Mouse (Mus musculus): ENCODE measurements around the gene Rps11. TPM values are rescaled to one million over a fixed set of nuclear protein-coding genes. Genes with fewer than 3 reads are reported as not detected.
A peak's percentile ranks its signal among the peaks of the same experiment; 100 is the strongest.

Rps11 gene
- polyA plus RNA-seq, 1 experiment = 2,753 TPM

GRCm38 (mm10) chr7:45158991-45159390 is 34.8 kb upstream of the Rps11 start:
- no peak overlapping the region for H3K9ac ChIP-seq (ENCODE audit: low read depth, poor library complexity, severe bottlenecking)
- H3K4me3 ChIP-seq (ENCODE audit: low read depth, low read length) = no peak overlapping the region
- H3K4me1 ChIP-seq (ENCODE audit: control insufficient read depth, insufficient read depth, low read length) = no peaks in the 10 kb centered on the region
- H3K27ac ChIP-seq (ENCODE audit: insufficient read depth, low read length) = no peak overlapping the region
- no peaks in the 10 kb centered on the region for H3K36me3 ChIP-seq (ENCODE audit: control insufficient read depth, insufficient read depth, low read length, poor library complexity, severe bottlenecking)
- peaks cover 1% of the 10 kb centered on the region; the same call in 1 of the 2 replicates for H3K27me3 ChIP-seq (ENCODE audit: control insufficient read depth, insufficient read depth, low read length, poor library complexity, severe bottlenecking)
- TF ChIP-seq CTCF (IDR thresholded peaks at IDR 0.05; ENCODE audit: low read depth, low read length) (no peak), EP300 (IDR thresholded peaks at IDR 0.05; ENCODE audit: insufficient read depth, low read depth, low read length) (no peak), POLR2A (IDR thresholded peaks at IDR 0.05; ENCODE audit: insufficient read depth, low read length) (no peak)
- H3K9me3 ChIP-seq (replicated peaks; ENCODE audit: control insufficient read depth, insufficient read depth, low read length, poor library complexity, severe bottlenecking) = no peaks in the 10 kb centered on the region

GRCm38 (mm10) chr7:45157459-45157858 is 33.2 kb upstream of the Rps11 start:
- no peaks in the 10 kb centered on the region for H3K27me3 ChIP-seq (ENCODE audit: control insufficient read depth, insufficient read depth, low read length, poor library complexity, severe bottlenecking)
- no peaks in the 10 kb centered on the region for H3K36me3 ChIP-seq (ENCODE audit: control insufficient read depth, insufficient read depth, low read length, poor library complexity, severe bottlenecking)
- H3K4me3 ChIP-seq (ENCODE audit: low read depth, low read length) = no peak overlapping the region
- no peak overlapping the region for H3K9ac ChIP-seq (ENCODE audit: low read depth, poor library complexity, severe bottlenecking)
- no peaks in the 10 kb centered on the region for H3K9me3 ChIP-seq (replicated peaks; ENCODE audit: control insufficient read depth, insufficient read depth, low read length, poor library complexity, severe bottlenecking)
- TF ChIP-seq POLR2A (IDR thresholded peaks at IDR 0.05; ENCODE audit: insufficient read depth, low read length) (no peak), CTCF (IDR thresholded peaks at IDR 0.05; ENCODE audit: low read depth, low read length) (no peak), EP300 (IDR thresholded peaks at IDR 0.05; ENCODE audit: insufficient read depth, low read depth, low read length) (no peak)
- H3K4me1 ChIP-seq (ENCODE audit: control insufficient read depth, insufficient read depth, low read length) = no peaks in the 10 kb centered on the region
- no peak overlapping the region for H3K27ac ChIP-seq (ENCODE audit: insufficient read depth, low read length)

GRCm38 (mm10) chr7:45156206-45156605 is 32.0 kb upstream of the Rps11 start:
- Histone ChIP-seq H3K4me1 (ENCODE audit: control insufficient read depth, insufficient read depth, low read length) (no peaks in the 10 kb centered on the region), H3K36me3 (ENCODE audit: control insufficient read depth, insufficient read depth, low read length, poor library complexity, severe bottlenecking) (no peaks in the 10 kb centered on the region)
- TF ChIP-seq EP300 (IDR thresholded peaks at IDR 0.05; ENCODE audit: insufficient read depth, low read depth, low read length) (no peak), CTCF (IDR thresholded peaks at IDR 0.05; ENCODE audit: low read depth, low read length) (no peak), POLR2A (IDR thresholded peaks at IDR 0.05; ENCODE audit: insufficient read depth, low read length) (no peak)

GRCm38 (mm10) chr7:45155590-45155989 is 31.4 kb upstream of the Rps11 start:
- Histone ChIP-seq H3K9ac (ENCODE audit: low read depth, poor library complexity, severe bottlenecking) (no peak overlapping the region), H3K36me3 (ENCODE audit: control insufficient read depth, insufficient read depth, low read length, poor library complexity, severe bottlenecking) (no peaks in the 10 kb centered on the region), H3K9me3 (replicated peaks; ENCODE audit: control insufficient read depth, insufficient read depth, low read length, poor library complexity, severe bottlenecking) (no peaks in the 10 kb centered on the region), H3K4me1 (ENCODE audit: control insufficient read depth, insufficient read depth, low read length) (peaks cover 4% of the 10 kb centered on the region), H3K27ac (ENCODE audit: insufficient read depth, low read length) (peak overlapping the region; percentile 11; the same call in 1 of the 2 replicates), H3K27me3 (ENCODE audit: control insufficient read depth, insufficient read depth, low read length, poor library complexity, severe bottlenecking) (no peaks in the 10 kb centered on the region), H3K4me3 (ENCODE audit: low read depth, low read length) (peak overlapping the region; percentile 7; the same call in 1 of the 2 replicates)
- TF ChIP-seq EP300 (IDR thresholded peaks at IDR 0.05; ENCODE audit: insufficient read depth, low read depth, low read length) (no peak), POLR2A (IDR thresholded peaks at IDR 0.05; ENCODE audit: insufficient read depth, low read length) (no peak), CTCF (IDR thresholded peaks at IDR 0.05; ENCODE audit: low read depth, low read length) (no peak)

More at GRCm38 (mm10) chr7:45156206-45156605, 32.0 kb upstream of the Rps11 start:
- H3K9me3 ChIP-seq (replicated peaks; ENCODE audit: control insufficient read depth, insufficient read depth, low read length, poor library complexity, severe bottlenecking) = no peaks in the 10 kb centered on the region
- H3K4me3 ChIP-seq (ENCODE audit: low read depth, low read length) = no peak overlapping the region
- no peaks in the 10 kb centered on the region for H3K27me3 ChIP-seq (ENCODE audit: control insufficient read depth, insufficient read depth, low read length, poor library complexity, severe bottlenecking)
- no peak overlapping the region for H3K9ac ChIP-seq (ENCODE audit: low read depth, poor library complexity, severe bottlenecking)
- no peak overlapping the region for H3K27ac ChIP-seq (ENCODE audit: insufficient read depth, low read length)

GRCm38 (mm10) chr7:45154993-45155514 is 30.8 kb upstream of the Rps11 start:
- H3K27me3 ChIP-seq (ENCODE audit: control insufficient read depth, insufficient read depth, low read length, poor library complexity, severe bottlenecking) = no peaks in the 10 kb centered on the region
- peaks cover 5% of the 10 kb centered on the region for H3K4me1 ChIP-seq (ENCODE audit: control insufficient read depth, insufficient read depth, low read length)
- peak overlapping the region; percentile 56 for H3K4me3 ChIP-seq (ENCODE audit: low read depth, low read length)
- no peaks in the 10 kb centered on the region for H3K9me3 ChIP-seq (replicated peaks; ENCODE audit: control insufficient read depth, insufficient read depth, low read length, poor library complexity, severe bottlenecking)
- peak overlapping the region; percentile 11; the same call in 1 of the 2 replicates for H3K27ac ChIP-seq (ENCODE audit: insufficient read depth, low read length)
- no peak overlapping the region; the same call in 1 of the 2 replicates for H3K9ac ChIP-seq (ENCODE audit: low read depth, poor library complexity, severe bottlenecking)
- no peaks in the 10 kb centered on the region for H3K36me3 ChIP-seq (ENCODE audit: control insufficient read depth, insufficient read depth, low read length, poor library complexity, severe bottlenecking)
- no peak for TF ChIP-seq POLR2A (IDR thresholded peaks at IDR 0.05; ENCODE audit: insufficient read depth, low read length)
- peak; percentile 80 for TF ChIP-seq CTCF (IDR thresholded peaks at IDR 0.05; ENCODE audit: low read depth, low read length)

- Histone ChIP-seq H3K27ac (ENCODE audit: insufficient read depth, low read length) (peak within 1 kb of the TSS; percentile 85), H3K9ac (ENCODE audit: low read depth, poor library complexity, severe bottlenecking) (peak within 1 kb of the TSS; percentile 91), H3K36me3 (ENCODE audit: control insufficient read depth, insufficient read depth, low read length, poor library complexity, severe bottlenecking) (no peaks in the 10 kb centered on the region), H3K4me1 (ENCODE audit: control insufficient read depth, insufficient read depth, low read length) (peaks cover 5% of the 10 kb centered on the region), H3K4me3 (ENCODE audit: low read depth, low read length) (peak within 1 kb of the TSS; percentile 75), H3K9me3 (replicated peaks; ENCODE audit: control insufficient read depth, insufficient read depth, low read length, poor library complexity, severe bottlenecking) (no peaks in the 10 kb centered on the region), H3K27me3 (ENCODE audit: control insufficient read depth, insufficient read depth, low read length, poor library complexity, severe bottlenecking) (no peaks in the 10 kb centered on the region)
- TF ChIP-seq CTCF (IDR thresholded peaks at IDR 0.05; ENCODE audit: low read depth, low read length) (no peak), POLR2A (IDR thresholded peaks at IDR 0.05; ENCODE audit: insufficient read depth, low read length) (peak; percentile 72), EP300 (IDR thresholded peaks at IDR 0.05; ENCODE audit: insufficient read depth, low read depth, low read length) (peak; percentile 63; the same call in 1 of the 2 replicates)
Measured at GRCm38 (mm10) chr7:45154096-45154992, 30.1 kb upstream of the Rps11 start, which contains the start of the genes Pih1d1 and Aldh16a1. Gene Pih1d1, plus strand, starts transcription at chr7:45154303. Gene Aldh16a1, minus strand, starts transcription at chr7:45154584.
